Mouse (Mus musculus): ENCODE measurements at regions not wholly inside any gene's neighbourhood (a gene's known extent, or its start where the extent isn't known, plus 50 kb on each side); places are given as distances from the start of the nearest gene placed in this dataset.

GRCm38 (mm10) chr6:59556668-59557310 is 130.7 kb upstream of the Gprin3 start:
- DNase-seq (ENCODE audit: low spot score in 2 of 2): no peak

DNA sequence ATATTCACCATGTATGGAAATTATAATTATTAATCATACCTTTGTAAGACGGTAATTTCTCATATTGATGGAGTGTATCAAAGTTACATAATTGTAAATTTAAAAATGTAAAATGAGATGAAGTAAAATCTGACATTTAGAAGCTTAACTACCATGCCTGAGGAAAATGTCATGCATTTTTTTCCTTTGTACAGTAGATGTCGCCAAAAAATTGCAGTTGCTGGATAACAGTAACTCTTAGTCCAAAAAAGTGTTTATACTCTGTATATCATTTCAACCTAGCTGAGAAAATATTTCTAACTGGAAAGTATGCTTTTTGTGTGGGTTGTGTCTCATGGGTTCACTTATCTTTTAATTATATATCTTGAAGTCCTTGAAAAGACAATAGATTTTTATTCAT is 110.9 kb upstream of the Gprin3 start:
- DNase-seq (ENCODE audit: low spot score in 2 of 2): no peak

GRCm38 (mm10) chr6:59524940-59525265 is 98.8 kb upstream of the Gprin3 start:
- no peak for DNase-seq (ENCODE audit: low spot score in 2 of 2)

- DNase-seq (ENCODE audit: low spot score in 2 of 2): no peak
Observed at GRCm38 (mm10) chr6:59524095-59524939, 98.2 kb upstream of the Gprin3 start.

DNA sequence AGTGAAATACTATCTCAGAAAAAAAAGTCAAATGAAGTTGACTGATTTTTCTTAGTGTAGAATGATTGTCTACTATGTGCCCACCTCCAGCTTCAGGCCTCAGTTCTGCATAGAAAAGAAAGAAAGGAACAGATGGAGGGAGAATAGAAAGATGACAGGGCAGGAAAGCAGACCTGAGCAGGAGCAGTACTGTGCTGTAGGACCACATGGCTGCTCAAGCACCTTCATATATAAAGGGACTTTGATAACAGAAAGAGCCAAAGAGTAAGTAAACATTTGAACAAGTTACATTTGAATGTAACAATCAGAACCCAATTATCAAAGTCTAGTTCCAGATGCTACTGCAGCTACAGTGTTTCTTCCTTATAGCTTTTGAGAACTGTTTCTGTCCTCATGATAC is 96.9 kb upstream of the Gprin3 start:
- DNase-seq (ENCODE audit: low spot score in 2 of 2): no peak

DNA sequence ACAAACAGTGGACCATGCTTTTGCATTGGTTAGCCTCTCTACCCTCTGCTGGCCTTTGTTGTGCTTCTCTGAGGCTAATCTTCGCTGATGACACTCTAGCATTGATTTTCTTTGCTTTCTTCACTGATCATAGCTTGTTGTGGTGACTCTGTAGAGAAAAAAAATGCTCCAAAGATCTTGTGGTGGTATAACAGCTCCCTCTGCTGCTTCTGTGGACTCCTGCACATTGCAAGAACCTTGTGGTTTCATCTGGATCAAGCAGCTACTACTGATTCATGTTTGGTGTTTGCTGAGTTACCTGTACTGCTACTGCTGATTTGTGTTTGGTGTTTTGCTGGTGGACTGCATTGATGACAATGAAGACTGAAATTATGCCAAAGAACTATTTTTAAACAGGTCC is 74.7 kb upstream of the Gprin3 start:
- DNase-seq (ENCODE audit: low spot score in 2 of 2): peak in 1 of 2 experiments; percentile 10

DNA sequence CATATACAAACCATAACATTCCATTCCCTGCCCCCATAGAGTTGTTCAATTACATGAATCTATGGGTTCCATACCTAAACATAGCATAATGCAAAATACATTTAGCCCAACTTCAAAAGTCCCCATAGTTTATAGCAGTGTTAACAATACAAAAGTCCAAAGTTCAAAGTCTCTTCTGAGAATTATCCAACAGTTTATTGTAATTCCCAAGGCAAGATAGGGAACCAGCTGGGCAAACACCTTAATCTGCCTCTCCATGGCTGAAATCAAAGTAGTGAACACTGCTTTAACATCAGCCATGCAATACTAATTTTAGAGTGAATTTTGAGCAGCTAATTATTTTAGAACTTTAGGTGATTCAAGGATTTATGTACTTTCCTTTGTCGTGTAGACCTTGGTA is 72.7 kb upstream of the Gprin3 start:
- DNase-seq (ENCODE audit: low spot score in 2 of 2): no peak

- peak in 1 of 2 experiments; percentile 63 for DNase-seq (ENCODE audit: low spot score in 2 of 2)
Observed at GRCm38 (mm10) chr6:59498079-59498478, 72.0 kb upstream of the Gprin3 start.

- no peak for DNase-seq (ENCODE audit: low spot score in 2 of 2)
Observed at GRCm38 (mm10) chr6:59489001-59489575, 63.0 kb upstream of the Gprin3 start.

DNA sequence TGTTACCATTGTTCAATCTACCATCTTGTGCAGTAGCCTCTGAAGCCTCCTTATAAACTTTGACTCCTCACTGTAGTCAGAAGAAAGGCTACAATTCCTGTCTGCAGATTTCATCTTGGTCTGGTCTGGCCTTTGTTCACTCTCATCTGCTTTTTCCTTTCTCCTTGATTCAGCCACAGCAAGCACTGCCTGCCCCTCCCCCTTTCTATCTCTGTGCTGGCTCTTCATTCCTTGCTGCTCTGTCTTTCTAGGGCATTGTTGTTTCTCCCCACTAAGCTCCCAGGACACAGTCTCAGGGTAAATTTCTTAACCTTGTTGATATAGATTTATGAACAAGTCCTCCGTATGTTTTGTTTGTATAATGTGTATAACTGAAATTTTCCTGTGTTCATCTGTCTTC is 62.3 kb upstream of the Gprin3 start:
- DNase-seq (ENCODE audit: low spot score in 2 of 2): no peak

GRCm38 (mm10) chr6:59484004-59484403 is 57.9 kb upstream of the Gprin3 start:
- DNase-seq (ENCODE audit: low spot score in 2 of 2): no peak

DNA sequence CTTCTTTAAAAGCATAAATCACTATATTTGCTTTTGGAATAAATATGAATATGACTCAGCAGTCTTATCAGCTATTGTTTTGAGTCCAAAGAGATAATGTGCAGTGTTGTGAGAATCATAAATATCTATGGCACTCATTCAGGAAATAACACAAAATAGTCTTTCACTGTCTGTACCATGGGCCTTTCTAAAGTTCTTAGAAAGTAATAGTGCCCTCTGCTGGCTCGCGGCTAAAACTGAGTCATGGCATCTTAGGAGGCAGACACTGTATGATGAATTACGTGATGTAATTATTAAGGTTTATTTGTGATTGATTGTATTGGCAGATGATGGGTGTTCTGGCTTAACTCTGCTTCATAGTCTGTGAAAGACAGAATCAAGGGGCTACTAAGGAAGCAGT is 57.5 kb upstream of the Gprin3 start:
- DNase-seq (ENCODE audit: low spot score in 2 of 2): peak in 1 of 2 experiments; percentile 8

Data from frontal cortex, postnatal 14 days (tissue).